Mouse (Mus musculus): ENCODE measurements at regions not wholly inside any gene's neighbourhood (a gene's known extent, or its start where the extent isn't known, plus 50 kb on each side); places are given as distances from the start of the nearest gene placed in this dataset.

- TF ChIP-seq CTCF (IDR thresholded peaks at IDR 0.05; ENCODE audit: low read depth): no peak
- no peak for TF ChIP-seq EP300 (IDR thresholded peaks at IDR 0.05; ENCODE audit: low read depth)
Observed at GRCm38 (mm10) chr15:72382521-72382920, 1451.8 kb upstream of the Gm6569 start.
